In genomic region chrX:7670921-7671623, GRCm38 (mm10) we compare ENCODE assay signal across 8 mouse cellular contexts. TPM values are rescaled to one million over a fixed set of nuclear protein-coding genes. Genes with fewer than 3 reads are reported as not detected.
DNase-seq lines count a peak whose midpoint lies in the region; TF ChIP-seq lines count a peak whose summit lies in the region.

Gene Plp2 (minus strand): TSS chrX:7671390.

- no peaks in the 10 kb centered on the region for H3K9me3 ChIP-seq in ES-E14 (ENCODE audit: control insufficient read depth, insufficient read depth, low read depth, low read length)
- H3K9me3 ChIP-seq in embryonic facial prominence, embryonic 10.5 days, result peaks cover 4% of the 10 kb centered on the region; the same call in 1 of the 2 replicates

- DNase-seq in 3T3-L1 (ENCODE audit: low read depth, low spot score) (peak; percentile 56), ES-E14 (ENCODE audit: low read depth, low spot score) (no peak)
- DNase-seq in embryonic facial prominence, embryonic 10.5 days (ENCODE audit: low spot score), result peak; percentile 39
- peak; percentile 24 for DNase-seq in heart, adult 8-10 months (ENCODE audit: low spot score)
- DNase-seq in kidney, adult 9 months, result peak; percentile 26
- DNase-seq in lung, postnatal 14 days, result peak; percentile 42
- peak; percentile 38 to 72 for DNase-seq in spleen, postnatal 4 days (ENCODE audit: low spot score in 2 of 2)
- DNase-seq in layer of hippocampus, postnatal 36 days, result no peak

- H3K4me1 ChIP-seq in ES-E14 (ENCODE audit: control insufficient read depth in 2 of 2, insufficient read depth in 2 of 2, low read length in 2 of 2, poor library complexity in 1 of 2), result peaks cover 0 to 13% of the 10 kb centered on the region in 2 experiments; a peak in 1 of 4 replicates
- peaks cover 18% of the 10 kb centered on the region for H3K4me1 ChIP-seq in embryonic facial prominence, embryonic 10.5 days

- H3K27me3 ChIP-seq in embryonic facial prominence, embryonic 10.5 days (replicated peaks; ENCODE audit: low read depth, poor library complexity, severe bottlenecking), result peaks cover 21% of the 10 kb centered on the region; the same call in 1 of the 2 replicates

- H3K36me3 ChIP-seq in ES-E14 (ENCODE audit: control insufficient read depth, insufficient read depth, low read length, poor library complexity, severe bottlenecking), result peaks cover 16% of the 10 kb centered on the region
- H3K36me3 ChIP-seq in embryonic facial prominence, embryonic 10.5 days (replicated peaks), result peaks cover 23% of the 10 kb centered on the region

- WGBS in embryonic facial prominence, embryonic 10.5 days, result 22% methylated on average over 35 of the region's 36 CpGs

- H3K9ac ChIP-seq in ES-E14 (ENCODE audit: insufficient read depth, low read depth, low read length, poor library complexity, severe bottlenecking), result peak within 1 kb of the TSS; percentile 87

- peak within 1 kb of the TSS; percentile 85 to 90 for H3K4me3 ChIP-seq in ES-E14 (ENCODE audit: insufficient read depth in 1 of 2, low read depth in 1 of 2, low read length in 2 of 2, poor library complexity in 1 of 2, severe bottlenecking in 1 of 2)
- peak within 1 kb of the TSS; percentile 59 for H3K4me3 ChIP-seq in embryonic facial prominence, embryonic 10.5 days

- H3K27ac ChIP-seq in ES-E14 (ENCODE audit: insufficient read depth, low read depth, low read length, poor library complexity, severe bottlenecking), result peak within 1 kb of the TSS; percentile 83
- H3K27ac ChIP-seq in embryonic facial prominence, embryonic 10.5 days (replicated peaks), result peak within 1 kb of the TSS; percentile 72

- in situ Hi-C loops in ES-E14 (cut with MboI; ENCODE audit: low sequenced_read_pairs in 2 of 2, unreplicated experiment in 2 of 2), result no loop called here

TF ChIP-seq in ES-E14, 5 proteins besides CTCF, POLR2A, EP300 and RAD21:
- no peak for TF ChIP-seq ZC3H11A (IDR thresholded peaks at IDR 0.05; ENCODE audit: borderline replicate concordance, low read depth, low read length)
- TF ChIP-seq MAFK (IDR thresholded peaks at IDR 0.05; ENCODE audit: insufficient read depth, low read depth, low read length), result no peak
- no peak for TF ChIP-seq HCFC1 (IDR thresholded peaks at IDR 0.05; ENCODE audit: borderline replicate concordance, insufficient read depth, low read length)

RNA-seq across cellular contexts. Expression of gene Plp2, which starts in this region (rescaled TPM):
- total RNA-seq in ES-E14 (2012; rRNA removed), result 278 and 336 TPM in 2 replicates
- polyA plus RNA-seq in embryonic facial prominence, embryonic 10.5 days (2016; fragmentation: Nextera tagmentation; extraction: Ambion mirVana), result 49.7 TPM in 2 replicates
- total RNA-seq in heart, adult 8-10 months (2022), result 10 to 100 TPM; 39.8 to 56.9 (median 51.1) TPM
- total RNA-seq in layer of hippocampus, postnatal 36 days (2021), result 1 to 10 TPM; 5.1 to 5.7 TPM

Comparison
In these comparisons a context has a peak if more than half of its experiments do, and no peak if none do; other contexts are left out.
1. RNA of gene Plp2 (total RNA-seq): 278 to 336 TPM in ES-E14 and 39.8 to 56.9 TPM in heart, adult 8-10 months; 5.1 to 5.7 TPM in layer of hippocampus, postnatal 36 days; every median in the first group is over 4 times any median in the second.
2. DNase-seq: peak in 3T3-L1 (single experiment), embryonic facial prominence, embryonic 10.5 days (single experiment), heart, adult 8-10 months (single experiment), kidney, adult 9 months (single experiment), lung, postnatal 14 days (single experiment) and spleen, postnatal 4 days (2 of 2); none in ES-E14 (single experiment) and layer of hippocampus, postnatal 36 days (0 of 2).